ENCODE assay signal across 24 mouse cellular contexts in the genomic region with DNA sequence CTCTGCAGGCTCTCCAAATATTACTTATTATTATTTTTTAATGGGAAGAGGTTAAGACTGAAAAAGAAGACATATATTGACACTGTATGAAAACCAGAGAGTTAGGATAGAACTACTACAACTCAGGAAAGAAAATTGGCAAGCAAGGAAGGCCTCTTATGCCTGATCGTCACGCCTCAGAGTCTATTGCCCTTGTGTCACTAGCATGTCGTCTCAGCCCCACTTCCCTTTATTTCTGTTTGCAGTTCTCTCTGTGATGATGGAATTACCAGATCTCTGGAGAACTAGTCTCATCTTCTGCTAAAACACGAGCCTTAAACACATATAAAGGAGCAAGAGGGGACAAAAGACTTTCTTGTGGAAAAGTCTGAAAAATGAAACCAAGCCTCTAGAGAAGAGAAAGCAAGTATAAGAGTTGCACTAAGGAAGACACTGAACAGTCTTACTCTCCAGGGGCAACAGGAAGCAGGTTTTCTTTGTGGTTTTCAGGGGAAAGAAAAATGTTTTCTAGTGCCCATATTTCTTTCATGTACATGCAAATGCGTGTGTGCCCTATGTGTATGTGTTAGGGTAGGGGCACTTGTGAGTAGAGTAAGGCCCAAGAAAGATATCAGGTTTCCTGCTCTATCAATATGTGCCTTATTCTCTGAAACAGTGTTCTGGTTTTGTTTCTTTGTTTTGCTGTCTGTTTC. TPM values are rescaled to one million over a fixed set of nuclear protein-coding genes. Genes with fewer than 3 reads are reported as not detected.
A peak's percentile ranks its signal among the peaks of the same experiment; 100 is the strongest.
DNase-seq lines count a peak whose midpoint lies in the region; ATAC-seq lines count a peak whose summit lies in the region.
"Had no signal": no experiment of that assay in that cellular context is flagged by ENCODE, and none has a peak within 500 bp of the region (broad histone marks: within the 10 kb centered on the region; RNA-seq: fewer than 3 reads in every experiment).

No protein-coding gene starts in this region.

- ATAC-seq in common myeloid progenitor, adult 5-6 weeks (replicated peaks; ENCODE audit: low read depth, poor library complexity, severe bottlenecking): peak; percentile 84
- 0 out of 2 replicates have a peak, but pooled peaks have one; percentile 35 for ATAC-seq in megakaryocyte, adult 5-6 weeks (ENCODE audit: poor library complexity, severe bottlenecking)
- ATAC-seq: forebrain, embryonic 15.5 days; hindbrain, postnatal 0 days; midbrain, embryonic 13.5 days had no signal

- DNase-seq in thymus, postnatal 0 days (ENCODE audit: low spot score): peak; percentile 68
- no peak for DNase-seq in thymus, adult 18-20 months
- DNase-seq in heart, adult 8-10 months (ENCODE audit: low spot score): no peak
- no peak for DNase-seq in spleen, postnatal 4 days (ENCODE audit: low spot score in 2 of 2)
- DNase-seq in urinary bladder, postnatal 14 days (ENCODE audit: low spot score): no peak
- DNase-seq: adrenal gland, adult 8-10 months; cerebellum, adult 2 months; cerebellum, postnatal 25 days; embryo, embryonic 11 days; kidney, adult 11 months; kidney, postnatal 25 days; lung, embryonic 14.5 days; right cerebral cortex, postnatal 14 days had no signal

RNA-seq across cellular contexts. Expression of gene Kcnh8, which starts 10.9 kb away (rescaled TPM):
- 0.04 and 0.12 TPM in 2 replicates for polyA plus RNA-seq in thymus, postnatal 0 days (2015; fragmentation: Nextera tagmentation; extraction: Ambion mirVana)
- not detected in 2 replicates for total RNA-seq in common myeloid progenitor, adult 5-6 weeks (2017)
- total RNA-seq in megakaryocyte, adult 5-6 weeks (2015): not detected in 2 replicates
- not detected in 2 replicates for total RNA-seq in megakaryocyte, adult 5-6 weeks (2017)
- total RNA-seq in heart, adult 8-10 months (2022): not detected
- total RNA-seq: gastrocnemius, adult 18-20 months; liver, adult 2 months; megakaryocyte-erythroid progenitor cell, adult 5-6 weeks had no signal
- polyA plus RNA-seq: heart, embryonic 14.5 days; limb, embryonic 12.5 days; liver, adult 2 months; liver, embryonic 15.5 days had no signal
